Mouse (Mus musculus) spleen, adult 12 weeks (tissue): Measurements from ENCODE around the gene Rpl37.
A peak's percentile ranks its signal among the peaks of the same experiment; 100 is the strongest.

ENCODE experiments used
- DNase-seq: peaks from one replicate; pipeline ENCODE4 v3.0.0; 2022; ENCODE audit warnings: low spot score

Rpl37 gene

DNA sequence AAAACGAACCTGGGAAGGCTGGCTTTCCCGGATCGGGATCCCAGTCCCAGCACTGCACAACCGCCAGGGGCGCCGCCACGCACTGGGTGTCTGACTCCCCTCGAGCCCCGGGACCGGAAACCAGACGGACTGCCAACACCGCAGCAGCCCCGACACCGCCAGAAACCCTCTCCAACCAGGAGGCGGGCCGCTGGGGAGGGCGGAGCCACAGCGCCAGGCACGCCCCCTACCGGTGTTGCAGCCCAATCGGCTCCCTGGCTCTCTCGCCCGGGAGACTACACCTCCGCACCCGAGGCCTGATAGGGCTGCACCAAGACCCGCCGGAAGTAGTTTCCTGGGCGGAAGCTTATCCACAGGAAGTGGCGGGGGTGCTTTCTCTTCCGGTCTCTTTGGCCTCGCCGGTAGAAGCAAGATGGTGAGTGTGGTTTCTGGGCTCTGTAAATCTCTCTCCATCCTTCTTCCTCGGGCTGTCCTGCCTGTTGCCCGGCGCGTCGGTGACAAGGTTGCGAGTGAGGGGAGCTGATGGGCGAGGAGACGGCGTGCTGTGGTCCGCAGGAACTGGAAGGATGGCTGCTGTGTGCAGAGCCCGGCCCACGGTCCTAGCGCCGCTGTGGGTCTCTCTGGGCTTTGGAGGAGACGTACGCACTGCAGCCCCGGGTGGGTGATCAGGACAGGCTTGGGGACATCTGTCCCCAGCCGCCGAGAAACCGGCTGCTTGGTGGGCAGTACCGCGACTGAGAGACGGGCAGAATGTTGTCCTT, at the start of gene Rpl37:
Rpl37 (plus strand) TSS at position 376 of the 761 bp plus-strand sequence.
- peak; percentile 99 for DNase-seq

DNA sequence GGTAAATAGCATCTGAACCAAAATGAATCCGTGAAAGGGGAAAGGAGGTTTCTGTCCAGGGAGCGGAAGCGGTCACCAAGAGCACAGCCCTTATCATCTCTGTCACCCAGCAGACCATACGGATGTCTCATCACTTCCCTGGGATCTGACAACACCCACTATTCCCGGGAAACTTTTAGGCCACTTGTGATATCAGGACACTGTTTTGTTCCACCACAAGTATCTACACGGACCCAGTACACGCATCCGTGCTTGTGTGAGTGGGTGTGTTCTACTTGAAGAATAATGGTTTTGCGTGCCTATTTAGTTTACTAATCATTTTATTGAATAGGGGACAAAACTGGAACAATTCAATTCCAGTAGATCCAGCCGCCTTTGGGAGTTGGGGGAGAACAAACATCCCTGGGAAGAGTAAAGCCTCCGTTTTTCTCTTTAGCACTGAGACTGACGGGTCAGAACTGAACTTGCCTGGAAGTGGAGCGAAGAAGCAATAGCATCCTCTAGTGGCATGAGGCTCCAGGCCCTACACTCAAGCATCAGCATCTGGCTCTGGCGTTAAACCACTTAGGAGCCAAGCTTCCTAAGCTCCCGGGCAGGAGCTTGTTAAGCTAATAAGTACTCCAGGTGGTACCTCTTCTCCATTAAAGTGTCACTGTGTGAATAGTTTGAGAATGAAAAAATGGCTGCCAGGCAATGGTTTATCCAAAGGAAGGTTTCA, 47.5 kb upstream of the Rpl37 start:
- no peak for DNase-seq

DNA sequence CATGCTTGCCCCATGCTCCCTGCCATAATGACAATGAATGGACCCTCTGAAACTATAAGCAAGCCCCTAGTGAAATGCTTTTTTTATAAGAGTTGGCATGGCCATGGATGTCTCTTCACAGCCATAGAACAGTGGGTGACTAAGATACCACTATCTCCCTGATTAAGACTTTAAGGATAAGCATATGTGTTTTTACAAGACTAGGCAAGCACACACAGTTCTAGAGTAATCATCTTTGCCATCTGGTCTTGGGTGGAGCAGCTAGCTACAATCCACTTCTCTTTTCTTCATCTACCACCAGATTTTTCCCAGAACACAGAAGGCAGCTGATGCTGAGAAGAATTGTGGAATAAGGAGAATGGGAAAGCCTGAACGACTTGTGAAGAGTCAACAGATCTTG, 35.2 kb upstream of the Rpl37 start:
- DNase-seq: no peak

DNA sequence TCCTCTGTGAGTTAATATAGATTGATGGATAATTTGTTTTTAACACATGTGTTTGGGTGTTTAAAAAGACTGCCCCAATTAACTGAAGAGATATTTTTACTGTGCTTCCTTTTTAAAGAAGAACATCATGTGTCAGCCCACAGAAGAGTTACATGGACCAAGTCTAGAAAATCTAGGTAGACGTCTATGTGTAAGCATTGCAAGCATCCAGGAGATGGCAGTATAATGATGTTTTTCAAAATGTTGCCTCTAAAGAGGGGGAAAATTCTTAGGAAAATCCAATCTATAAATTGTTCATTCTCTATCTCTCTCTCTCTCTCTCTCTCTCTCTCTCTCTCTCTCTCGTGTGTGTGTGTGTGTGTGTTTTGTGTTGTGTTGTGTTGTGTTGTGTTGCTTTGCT, 30.3 kb upstream of the Rpl37 start:
- no peak for DNase-seq

DNA sequence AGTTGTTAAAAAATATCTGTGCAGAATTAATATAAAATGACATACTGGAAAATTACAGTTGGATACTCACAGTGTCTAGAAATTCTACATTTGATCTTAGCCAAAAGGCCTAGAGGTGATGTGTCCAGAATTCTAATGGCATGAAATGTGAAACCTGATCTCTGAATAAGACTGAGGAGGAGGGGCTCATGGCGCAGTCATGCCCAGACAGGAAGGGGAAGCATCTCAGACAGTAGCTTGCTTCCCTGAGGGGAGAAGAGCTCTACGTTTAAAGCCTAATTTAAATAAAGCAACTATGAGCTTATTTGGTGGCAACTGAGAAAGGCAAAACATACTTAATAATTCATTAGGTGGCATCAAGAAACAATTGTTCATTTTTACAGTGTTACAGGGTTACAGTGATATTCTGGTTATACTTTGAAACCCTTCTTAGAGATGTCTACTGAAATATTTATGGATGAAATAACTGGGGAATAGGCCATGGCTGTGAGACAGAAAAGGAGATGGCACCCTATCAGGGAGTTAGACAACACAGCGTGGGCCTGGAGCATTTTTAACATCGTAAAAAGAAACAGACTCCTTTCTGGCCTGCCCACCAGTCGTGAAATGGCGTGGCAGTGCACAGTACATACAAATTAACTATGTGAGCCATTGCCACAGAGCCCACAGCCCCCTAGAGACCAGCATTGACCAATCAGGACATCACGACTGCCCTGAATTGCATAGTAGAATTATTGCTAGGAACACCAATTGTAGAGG, 27.4 kb upstream of the Rpl37 start:
- no peak for DNase-seq

DNA sequence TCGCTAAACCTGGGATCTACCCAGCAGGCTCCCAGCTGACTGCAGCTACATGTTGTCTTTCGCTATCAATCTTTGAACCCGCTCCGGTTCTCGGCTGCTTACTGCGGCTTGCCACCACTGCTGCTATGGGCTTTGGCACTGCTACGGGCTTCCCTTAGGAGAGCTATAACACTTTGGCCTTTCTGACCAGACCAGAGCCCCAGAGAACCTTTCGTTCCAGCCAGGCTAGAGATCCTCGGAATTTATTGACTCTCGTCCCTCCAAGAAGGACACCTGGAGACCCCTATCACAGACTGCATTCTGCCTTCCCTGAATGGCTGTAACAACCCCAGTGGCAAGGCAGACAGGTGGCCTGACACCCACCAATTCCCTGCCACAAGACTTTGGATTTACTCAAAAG, 26.3 kb upstream of the Rpl37 start:
- no peak for DNase-seq

DNA sequence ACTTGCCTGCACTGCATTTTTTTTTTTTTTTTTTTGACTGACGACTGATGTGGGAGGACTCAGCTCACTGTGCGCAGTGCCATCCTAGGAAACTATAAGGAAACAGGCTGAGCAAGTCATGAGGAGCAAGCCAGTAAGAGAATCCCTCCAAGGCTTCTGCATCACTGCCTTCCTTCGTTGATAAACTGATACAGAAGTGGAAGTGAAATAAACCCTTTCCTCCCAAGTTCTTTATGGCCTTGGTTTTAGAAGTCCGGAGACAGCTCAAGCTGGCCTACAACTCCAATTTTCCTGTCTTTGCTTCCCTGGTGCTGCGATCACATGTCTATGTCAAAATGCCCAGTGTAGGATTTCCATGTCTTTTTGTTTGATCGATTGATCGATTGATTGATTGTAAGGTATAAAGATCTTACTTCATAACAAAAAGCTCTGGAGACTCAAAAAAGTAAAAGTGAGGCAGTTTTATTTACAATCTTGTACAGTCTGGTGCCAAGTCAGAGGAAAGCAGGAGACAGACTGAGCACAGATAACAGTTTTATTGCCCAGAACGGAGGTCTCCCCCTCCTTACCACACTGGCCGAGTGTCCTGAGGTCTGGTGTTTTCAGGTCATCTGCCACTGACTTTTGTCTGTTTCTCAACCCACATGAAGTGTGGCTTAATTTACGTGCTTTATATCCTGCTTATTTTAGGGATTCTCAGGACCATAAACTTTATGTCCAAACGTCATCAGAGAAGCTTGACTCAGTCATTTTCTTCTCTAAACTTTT, 20.7 kb upstream of the Rpl37 start:
- DNase-seq: no peak

DNA sequence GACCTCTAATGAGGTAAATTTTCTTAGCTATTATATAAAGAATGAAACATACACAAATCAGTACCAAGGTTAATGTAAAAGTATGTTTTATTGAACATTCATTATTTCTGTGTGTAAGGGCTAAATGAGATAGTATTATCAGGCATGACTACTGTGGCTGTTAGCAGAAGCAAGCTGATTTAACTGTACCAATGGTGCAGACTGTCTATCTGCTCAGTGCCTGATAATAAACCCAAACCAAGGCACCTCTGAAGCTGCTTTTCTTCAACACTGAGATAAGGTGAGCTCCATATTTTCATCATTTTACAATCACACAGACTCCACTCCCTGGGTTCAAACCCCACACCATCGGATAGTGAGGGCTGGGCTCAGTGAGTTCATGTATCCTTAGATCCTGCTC, 19.1 kb upstream of the Rpl37 start:
- DNase-seq: no peak

DNA sequence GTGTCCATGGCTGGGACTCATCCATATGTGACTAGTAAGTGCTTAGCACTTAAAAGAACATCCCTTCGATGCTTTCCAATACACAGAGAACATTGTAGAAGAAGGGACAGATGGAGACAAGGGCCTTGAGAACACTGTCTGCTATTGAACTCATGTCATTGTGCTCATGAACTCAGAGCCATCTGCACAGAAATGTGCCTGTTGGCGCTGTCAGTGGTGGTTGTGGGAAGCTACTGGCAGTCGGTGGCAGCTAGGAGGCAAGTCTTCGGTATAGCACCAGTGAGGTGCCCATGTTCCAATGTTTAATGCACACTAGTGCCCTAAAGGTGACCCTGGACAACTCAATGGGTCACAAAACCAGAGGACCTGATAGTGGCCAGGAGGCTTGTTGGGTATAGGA, 14.1 kb upstream of the Rpl37 start:
- DNase-seq: no peak

DNA sequence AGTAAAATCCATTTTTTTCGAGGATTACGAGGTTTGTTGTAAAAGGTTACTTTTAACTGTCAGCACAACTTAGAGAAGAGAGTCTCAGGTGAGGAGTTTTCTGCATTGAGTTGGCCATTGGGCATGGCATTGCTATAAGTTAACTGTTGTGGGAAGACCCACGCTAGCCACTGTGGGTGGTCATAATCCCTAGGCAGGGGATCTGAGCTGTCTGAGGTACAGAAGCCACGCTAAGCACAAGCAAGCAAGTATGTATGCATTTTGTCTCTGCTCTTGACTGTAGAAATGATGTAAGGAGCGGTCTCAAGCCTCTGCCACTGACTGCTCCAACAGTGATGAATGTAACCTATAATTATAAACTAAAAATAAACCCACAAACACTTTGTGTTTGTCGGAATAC, 10.6 kb upstream of the Rpl37 start:
- DNase-seq: no peak

DNA sequence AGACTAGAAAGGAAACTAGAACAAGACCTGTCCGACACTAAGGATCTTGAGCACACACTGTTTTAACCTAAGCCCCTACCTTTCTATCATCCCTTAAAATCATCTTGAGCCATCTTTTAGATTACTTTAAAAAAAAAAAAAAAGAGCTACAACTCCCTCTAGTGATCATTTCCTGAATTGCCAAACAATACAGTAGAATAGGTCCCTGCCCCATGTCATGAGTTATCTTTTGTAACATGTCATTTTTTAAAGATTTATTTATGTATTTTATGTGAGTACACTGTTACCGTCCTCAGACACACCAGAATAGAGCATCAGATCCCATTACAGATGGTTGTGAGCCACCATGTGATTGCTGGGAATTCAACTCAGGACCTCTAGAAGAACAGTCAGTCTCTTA, 10.2 kb upstream of the Rpl37 start:
- DNase-seq: no peak

DNA sequence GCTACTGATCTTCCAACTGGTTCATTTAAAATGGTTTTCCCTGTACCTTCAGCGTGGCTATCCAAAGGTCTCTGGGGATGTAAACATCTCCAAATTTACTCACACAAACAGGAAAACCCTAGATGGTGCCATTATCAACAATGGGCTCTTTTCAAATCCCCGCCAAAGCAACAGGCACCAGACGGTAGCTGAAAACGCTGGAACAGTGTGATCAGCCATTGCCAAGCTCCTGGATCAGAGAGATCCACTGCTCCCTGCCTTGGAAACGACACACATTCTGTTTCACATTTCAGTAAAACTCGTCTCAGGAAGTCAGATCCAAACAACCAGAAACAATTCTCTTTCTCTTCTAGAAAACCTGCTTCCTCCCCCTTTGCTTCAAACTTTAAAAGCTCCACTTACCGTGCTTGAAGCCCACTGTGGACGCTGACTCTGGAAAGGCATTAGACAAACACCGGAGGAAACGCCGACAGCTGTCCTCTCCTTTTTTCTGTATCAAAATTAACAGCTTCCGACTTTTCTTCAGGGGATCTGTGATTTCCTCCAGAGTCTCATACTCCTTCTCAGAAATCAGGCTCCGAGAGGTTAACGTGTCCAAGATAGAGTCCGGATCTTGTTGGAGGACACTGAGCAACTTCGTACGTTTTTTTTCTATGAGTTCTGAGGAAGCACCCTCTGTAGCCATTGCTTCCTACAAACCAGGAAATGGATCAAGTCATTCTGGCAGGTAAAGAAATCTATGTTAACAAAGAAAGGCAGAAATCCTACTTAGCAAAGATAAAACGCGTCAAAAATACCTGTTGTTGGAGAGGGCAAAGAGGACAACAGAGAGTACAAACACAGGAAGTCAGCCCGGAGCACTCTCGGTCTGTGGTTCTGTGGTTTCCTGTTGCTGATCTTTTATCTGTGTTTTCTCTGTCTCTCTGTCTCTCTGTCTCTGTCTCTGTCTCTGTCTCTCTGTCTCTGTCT, 8.5 kb upstream of the Rpl37 start, which contains the start of gene Card6:
Card6 (minus strand) TSS at position 854 of the 969 bp plus-strand sequence.
- DNase-seq: no peak

DNA sequence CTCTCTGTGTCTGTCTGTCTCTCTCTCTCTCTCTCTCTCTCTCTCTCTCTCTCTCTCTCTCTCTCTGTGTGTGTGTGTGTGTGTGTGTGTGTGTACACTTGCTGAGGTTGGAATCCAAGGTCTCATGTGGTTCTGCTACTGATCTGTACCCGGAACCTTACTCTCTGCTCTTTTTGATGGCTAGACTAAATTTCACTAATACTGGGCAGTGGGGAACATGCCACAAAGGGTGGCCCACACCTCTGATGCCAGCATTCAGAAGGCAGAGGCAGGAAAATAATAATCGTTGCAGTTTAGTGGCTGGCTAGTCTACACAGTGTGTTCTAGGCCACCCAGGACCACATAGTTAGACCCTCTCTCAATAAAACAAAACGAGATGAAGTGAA, 7.8 kb upstream of the Rpl37 start:
- no peak for DNase-seq

DNA sequence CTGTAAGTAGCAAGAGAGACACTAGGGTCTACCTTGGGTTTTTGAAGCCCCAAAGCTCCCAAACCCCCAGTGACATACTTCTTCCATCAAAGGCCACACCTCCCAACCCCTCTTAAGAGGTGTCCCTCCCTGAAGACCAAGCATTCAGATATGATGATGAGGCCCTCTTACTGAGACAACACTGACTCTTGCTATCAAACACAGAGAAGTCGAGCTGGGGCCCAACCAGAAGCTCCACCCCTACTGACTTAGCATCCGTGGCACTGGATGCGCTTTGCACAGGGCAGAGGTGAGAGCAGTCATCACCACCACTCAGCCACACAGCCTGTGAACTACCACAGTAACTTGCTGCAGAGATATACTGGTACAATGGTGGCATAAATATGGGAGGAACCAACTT, 3.8 kb upstream of the Rpl37 start:
- DNase-seq: no peak

DNA sequence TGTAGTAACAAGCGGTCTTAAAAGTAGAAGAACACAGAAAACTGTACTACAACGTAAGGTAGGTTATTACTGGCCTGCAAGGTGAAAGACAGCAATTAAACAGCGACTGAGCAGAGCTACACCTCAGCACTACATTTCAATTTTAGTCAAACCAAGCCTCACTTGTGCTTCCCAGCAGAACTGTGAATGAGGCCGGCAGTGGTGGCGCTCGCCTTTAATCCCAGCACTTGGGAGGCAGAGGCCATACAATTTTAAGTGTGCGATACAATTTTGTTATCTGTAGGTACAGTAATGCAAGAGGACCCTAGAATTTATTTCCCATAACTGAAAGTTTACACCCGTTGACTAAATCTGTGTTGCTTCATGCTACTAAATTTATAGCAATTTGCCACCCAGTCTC, 1.3 kb upstream of the Rpl37 start:
- no peak for DNase-seq

DNA sequence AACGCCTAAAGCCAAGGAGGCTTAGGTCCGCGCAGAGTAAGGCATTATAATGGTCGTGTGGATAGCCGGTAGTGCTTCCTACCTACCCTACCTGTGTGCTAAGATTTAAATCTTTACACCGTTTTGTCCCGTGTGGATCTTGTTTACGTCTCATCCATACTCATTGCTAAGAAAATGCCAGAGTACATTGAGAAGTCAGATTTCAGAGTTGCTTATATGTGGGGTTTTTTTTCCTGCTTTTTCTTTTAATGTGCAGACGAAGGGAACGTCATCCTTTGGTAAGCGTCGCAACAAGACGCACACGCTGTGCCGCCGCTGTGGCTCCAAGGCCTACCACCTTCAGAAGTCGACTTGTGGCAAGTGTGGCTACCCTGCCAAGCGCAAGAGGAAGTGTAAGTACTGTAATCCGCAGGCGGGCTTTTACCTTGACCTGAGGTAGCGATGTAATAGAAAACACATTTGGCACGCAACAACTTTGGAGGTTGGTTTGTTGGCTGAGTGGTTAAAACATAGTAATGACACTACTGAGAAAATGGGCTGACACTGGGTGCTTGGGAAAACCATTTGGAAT, 671 bp downstream of the Rpl37 start:
- no peak for DNase-seq

DNA sequence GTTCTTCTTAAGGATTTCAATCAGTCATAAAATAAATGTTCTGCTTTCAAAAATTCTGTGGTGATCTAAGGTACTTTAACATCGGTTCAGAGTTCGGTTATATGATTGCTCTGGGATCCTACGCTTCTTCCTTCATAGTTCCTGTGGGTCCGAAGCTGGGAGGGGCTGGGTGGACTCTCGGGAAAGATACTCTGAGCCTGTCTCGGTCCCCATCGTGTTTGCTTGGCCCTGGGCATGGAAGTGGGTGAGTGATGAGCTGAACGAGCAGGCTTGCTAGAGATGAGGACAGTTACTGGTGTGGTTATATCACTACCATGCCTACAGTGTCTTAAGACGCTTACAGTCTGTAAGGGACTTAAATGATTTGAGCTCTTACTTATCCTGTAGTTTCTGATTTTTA, 2.2 kb downstream of the Rpl37 start:
- DNase-seq: no peak

DNA sequence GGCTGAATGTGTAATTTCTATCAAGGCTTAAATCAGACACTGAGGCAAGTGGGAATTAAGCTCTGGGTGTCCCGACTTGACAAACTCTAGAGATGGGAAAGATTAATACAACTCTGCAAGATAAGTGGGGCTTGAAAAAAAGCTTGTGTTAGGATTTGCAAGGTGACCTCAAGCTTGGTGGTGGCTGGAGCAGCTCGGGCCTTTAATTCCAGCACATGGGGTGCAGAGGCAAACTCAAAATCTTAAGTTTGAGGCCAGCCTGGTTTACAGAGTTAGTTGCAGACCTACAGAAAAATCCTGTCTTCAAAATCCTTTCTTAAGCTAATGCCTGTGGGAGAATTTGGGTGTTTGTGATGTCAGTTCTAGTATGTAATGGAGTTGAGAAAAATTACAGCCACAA, 2.7 kb downstream of the Rpl37 start:
- DNase-seq: no peak

DNA sequence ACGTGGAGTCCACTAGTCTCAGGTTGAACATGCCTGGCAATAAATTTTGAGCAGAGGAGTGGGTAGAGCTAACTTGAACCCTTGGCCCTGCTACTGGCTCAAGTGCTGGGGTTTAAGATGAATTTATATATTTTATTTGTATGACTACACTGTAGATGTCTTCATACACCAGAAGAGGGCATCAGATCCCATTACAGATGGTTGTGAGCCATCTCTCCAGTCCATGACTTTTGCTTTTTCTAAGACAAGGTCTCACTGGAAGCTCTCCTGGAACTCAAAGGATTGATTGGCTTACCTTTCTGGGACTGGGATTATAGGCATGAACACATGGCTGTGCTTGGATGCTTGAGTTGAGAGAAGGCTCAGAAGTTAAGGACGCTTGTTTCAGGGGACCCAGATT, 3.3 kb downstream of the Rpl37 start:
- no peak for DNase-seq

DNA sequence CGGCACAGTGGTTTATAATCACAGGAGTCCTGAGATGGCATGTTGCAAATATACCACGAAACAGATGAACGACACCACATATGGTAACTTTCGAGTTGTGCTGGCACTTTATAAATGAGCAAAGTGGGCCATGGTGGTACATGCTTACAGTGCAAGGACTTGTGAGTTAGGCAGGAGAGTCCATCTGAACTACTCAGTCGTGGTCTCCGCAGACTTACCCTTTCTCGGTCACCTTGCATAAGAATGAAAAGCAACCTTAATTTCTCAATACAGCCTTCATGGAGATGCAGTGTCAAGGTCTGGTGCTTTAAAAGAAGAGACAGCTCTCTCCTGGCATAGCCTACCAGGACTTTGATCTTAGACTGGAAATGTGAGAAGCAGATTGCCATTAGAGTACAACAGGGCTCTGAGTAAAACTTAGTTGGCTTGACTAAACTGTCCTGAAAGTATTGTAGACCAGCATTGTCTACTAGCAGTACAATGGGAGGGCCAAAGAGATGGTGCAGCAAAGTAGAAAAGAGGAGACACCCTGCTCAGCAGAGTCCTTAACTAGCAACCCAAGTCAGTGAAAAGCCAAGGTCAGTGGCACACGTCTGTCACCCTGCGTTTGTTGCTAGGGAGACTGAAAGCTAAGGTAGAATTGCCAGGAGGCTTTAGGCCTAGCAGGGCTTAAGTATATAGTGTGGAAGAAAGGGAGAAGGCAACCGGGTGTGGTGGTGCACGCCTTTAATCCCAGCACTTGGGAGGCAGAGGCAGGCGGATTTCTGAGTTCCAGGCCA, 5.3 kb downstream of the Rpl37 start:
- no peak for DNase-seq
